Mouse (Mus musculus) spleen, adult 2 months (tissue): Measurements from ENCODE around the gene Xrcc4. TPM values are rescaled to one million over a fixed set of nuclear protein-coding genes. Genes with fewer than 3 reads are reported as not detected.

Experiments
- DNase-seq, 2 experiments: peaks; one replicate each; pipeline versions ENCODE4 v3.0.0 to v3.0.0-alpha.2; 2012 to 2021; ENCODE audit warnings: low spot score in 2 of 2, low read depth in 1 of 2
- H3K27ac ChIP-seq: fragments of 200-500 bp; 2 replicates; pipeline ENCODE4 v1.5.1; 2012; ENCODE audit warnings: low read length, inconsistent platforms; ENCODE audit not compliant: insufficient read depth
- H3K27me3 ChIP-seq: fragments of 200-500 bp; 2 replicates; pipeline ENCODE4 v1.6.1; 2012; ENCODE audit warnings: mild to moderate bottlenecking, moderate library complexity, low read length, inconsistent platforms; ENCODE audit not compliant: control insufficient read depth, insufficient read depth
- H3K36me3 ChIP-seq: fragments of 200-500 bp; 2 replicates; pipeline ENCODE4 v1.6.1; 2012; ENCODE audit warnings: mild to moderate bottlenecking, low read length, inconsistent platforms; ENCODE audit not compliant: control insufficient read depth, insufficient read depth
- H3K4me1 ChIP-seq: fragments of 200-500 bp; 2 replicates; pipeline ENCODE4 v1.6.1; 2011; ENCODE audit warnings: inconsistent platforms; ENCODE audit not compliant: control insufficient read depth, insufficient read depth, insufficient read length
- H3K4me3 ChIP-seq: fragments of 200-500 bp; 2 replicates; pipeline ENCODE4 v1.5.1; 2011; ENCODE audit warnings: mild to moderate bottlenecking, inconsistent platforms; ENCODE audit not compliant: insufficient read depth, insufficient read length; ENCODE audit errors: extremely low read depth
- CTCF ChIP-seq: fragments of 200-500 bp; IDR thresholded peaks from 2 replicates; pipeline ENCODE4 v1.5.1; 2011; ENCODE audit warnings: mild to moderate bottlenecking, inconsistent platforms; ENCODE audit not compliant: insufficient read depth, insufficient read length, insufficient replicate concordance; ENCODE audit errors: extremely low read depth
- POLR2A ChIP-seq: fragments of 200-500 bp; IDR thresholded peaks from 2 replicates; pipeline ENCODE4 v1.6.1; 2011; ENCODE audit warnings: low read depth, low read length, inconsistent platforms
- WGBS: fragments of 180-500 bp; shearing (Covaris S2); methylation state at CpG from one replicate; pipeline ENCODE4 v1.1.7; 2018; 5-methylcytosine and 5-hydroxymethylcytosine counted together
- polyA plus RNA-seq: library from polyadenylated mRNA; depleted of rRNA; stranded (reverse); fragments of >200 nt; gene quantifications from 2 replicates; pipeline ENCODE4 v1.2.3, GENCODE M21; 2012

The Xrcc4 gene
- polyA plus RNA-seq, 1 experiment = 0.28 TPM

GRCm38 (mm10) chr13:89797721-89798120, 291.7 kb downstream of the Xrcc4 start:
- Histone ChIP-seq H3K27ac (no peak overlapping the region), H3K4me1 (no peaks in the 10 kb centered on the region), H3K36me3 (no peaks in the 10 kb centered on the region), H3K27me3 (no peaks in the 10 kb centered on the region), H3K4me3 (no peak overlapping the region)
- DNase-seq = no peak
- WGBS = 81% methylated on average over 3 of the region's 3 CpGs
- TF ChIP-seq CTCF = no peak
- TF ChIP-seq POLR2A = no peak

DNA sequence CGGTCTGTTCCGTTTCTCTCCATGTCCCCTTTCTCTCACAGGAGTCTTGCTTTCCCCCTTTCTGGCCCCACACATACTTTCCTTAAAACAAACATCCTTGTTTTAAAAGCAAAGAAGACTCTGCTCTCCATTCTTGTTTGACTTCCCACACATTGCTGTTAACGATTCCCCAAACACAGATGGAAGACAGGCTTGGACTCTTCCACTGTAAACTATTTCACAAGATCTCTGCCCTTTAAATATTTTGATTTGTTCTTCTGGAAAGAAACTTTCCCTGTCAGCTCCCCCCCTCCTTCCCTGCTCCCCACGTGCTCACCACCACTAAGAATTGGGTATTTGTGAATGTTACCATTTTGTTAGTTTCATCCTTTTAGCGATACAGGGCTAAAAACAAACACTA, 297.9 kb downstream of the Xrcc4 start:
- TF ChIP-seq POLR2A (no peak), CTCF (no peak)
- DNase-seq = no peak
- 75% methylated on average over 5 of the region's 5 CpGs for WGBS

GRCm38 (mm10) chr13:89782886-89783285, 306.5 kb downstream of the Xrcc4 start:
- 7% methylated on average over 2 of the region's 2 CpGs for WGBS
- H3K4me3 ChIP-seq = no peak overlapping the region
- H3K36me3 ChIP-seq = no peaks in the 10 kb centered on the region
- no peak overlapping the region for H3K27ac ChIP-seq
- no peak for TF ChIP-seq POLR2A
- no peak for TF ChIP-seq CTCF
- no peaks in the 10 kb centered on the region for H3K27me3 ChIP-seq
- DNase-seq = no peak
- H3K4me1 ChIP-seq = no peaks in the 10 kb centered on the region

More for the DNA sequence above, 297.9 kb downstream of the Xrcc4 start:
- H3K4me3 ChIP-seq = no peak overlapping the region
- no peak overlapping the region for H3K27ac ChIP-seq
- no peaks in the 10 kb centered on the region for H3K36me3 ChIP-seq
- no peaks in the 10 kb centered on the region for H3K4me1 ChIP-seq
- no peaks in the 10 kb centered on the region for H3K27me3 ChIP-seq

DNA sequence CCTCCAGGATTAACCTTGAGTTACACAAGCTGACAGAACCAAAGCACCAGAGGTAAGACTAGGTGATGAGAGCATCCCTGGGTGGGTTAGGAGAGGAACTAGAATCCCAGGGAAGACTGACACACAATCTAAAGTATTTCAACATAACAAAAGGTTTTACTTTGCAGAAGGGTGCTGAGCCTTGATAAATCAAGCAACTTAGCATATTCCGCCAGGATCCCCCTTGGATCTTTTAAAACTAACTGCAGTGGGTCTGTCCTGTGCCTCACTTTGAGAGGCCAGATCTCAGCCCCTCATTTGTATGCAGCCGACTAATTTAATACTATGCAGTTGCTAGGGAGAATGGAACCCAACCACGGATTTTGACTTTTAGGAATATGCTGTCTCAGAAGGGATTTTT, 309.1 kb downstream of the Xrcc4 start:
- no peak for DNase-seq
- H3K27ac ChIP-seq = no peak overlapping the region
- no peak overlapping the region for H3K4me3 ChIP-seq
- TF ChIP-seq POLR2A = no peak
- TF ChIP-seq CTCF = no peak
- no peaks in the 10 kb centered on the region for H3K27me3 ChIP-seq
- H3K36me3 ChIP-seq = no peaks in the 10 kb centered on the region
- WGBS = 75% methylated on average over 3 of the region's 3 CpGs
- no peaks in the 10 kb centered on the region for H3K4me1 ChIP-seq

DNA sequence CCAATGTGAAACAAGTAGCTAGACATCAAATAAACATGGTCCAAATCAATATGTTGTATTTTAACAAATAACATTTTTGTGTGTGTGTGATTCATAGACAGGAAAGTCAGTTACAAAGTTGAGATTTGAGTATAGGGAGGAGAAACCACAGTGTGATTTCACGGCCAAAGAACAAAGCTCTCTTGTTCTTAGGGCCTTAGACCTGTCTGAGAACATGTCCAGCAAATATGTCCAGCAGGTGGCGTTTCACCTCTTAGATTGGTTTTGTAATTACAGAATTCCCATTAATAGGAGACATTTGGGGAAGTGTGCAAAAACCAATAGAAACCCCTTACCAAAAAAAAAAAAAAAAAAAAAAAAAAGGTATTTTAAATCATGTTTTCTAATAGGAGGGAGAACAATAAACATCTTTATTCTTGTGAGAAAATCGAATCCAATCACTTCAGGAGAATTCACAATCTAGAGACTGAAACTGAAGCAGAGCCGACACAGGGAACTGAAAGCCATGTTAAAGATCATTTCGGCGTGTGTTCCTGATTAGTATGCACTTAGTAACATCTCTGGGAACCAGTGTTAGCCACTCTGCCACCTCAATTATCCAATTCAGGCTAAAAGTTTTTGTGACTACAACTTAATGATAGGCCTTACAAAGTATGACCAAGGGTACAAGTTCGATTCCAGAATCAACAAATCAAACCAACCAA, 310.0 kb downstream of the Xrcc4 start:
- no peaks in the 10 kb centered on the region for H3K27me3 ChIP-seq
- H3K27ac ChIP-seq = no peak overlapping the region
- no peaks in the 10 kb centered on the region for H3K36me3 ChIP-seq
- no peak overlapping the region for H3K4me3 ChIP-seq
- DNase-seq = peak in 1 of 2 experiments; percentile 7
- no peaks in the 10 kb centered on the region for H3K4me1 ChIP-seq
- TF ChIP-seq CTCF = no peak
- no peak for TF ChIP-seq POLR2A
- 59% methylated on average over 7 of the region's 7 CpGs for WGBS

DNA sequence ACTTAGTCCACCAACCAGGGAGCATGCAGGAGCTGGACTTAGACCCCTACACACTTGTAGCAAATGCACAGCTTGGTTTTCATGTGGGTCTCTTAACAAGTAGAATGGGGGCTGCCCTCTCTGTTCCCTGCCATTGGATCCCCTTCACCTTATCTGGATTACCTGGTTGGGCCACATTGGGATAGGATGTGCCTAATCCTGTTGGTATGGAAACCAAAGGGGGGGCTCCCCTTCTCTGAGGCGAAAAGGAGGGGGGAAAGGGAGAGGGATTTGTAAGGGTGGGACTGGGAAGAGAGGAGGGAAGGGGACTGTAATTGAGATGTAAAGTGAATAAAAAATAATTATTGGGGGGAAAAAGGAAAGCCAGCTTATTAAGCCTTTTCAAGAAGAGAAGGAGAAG, 311.6 kb downstream of the Xrcc4 start:
- Histone ChIP-seq H3K4me1 (no peaks in the 10 kb centered on the region), H3K4me3 (no peak overlapping the region), H3K36me3 (no peaks in the 10 kb centered on the region), H3K27ac (no peak overlapping the region), H3K27me3 (no peaks in the 10 kb centered on the region)
- TF ChIP-seq POLR2A = no peak
- no peak for TF ChIP-seq CTCF
- 82% methylated on average over 1 of the region's 1 CpGs for WGBS
- DNase-seq = no peak

GRCm38 (mm10) chr13:89777146-89777545, 312.3 kb downstream of the Xrcc4 start:
- H3K4me3 ChIP-seq = no peak overlapping the region
- H3K27me3 ChIP-seq = no peaks in the 10 kb centered on the region
- TF ChIP-seq POLR2A = no peak
- TF ChIP-seq CTCF = no peak
- H3K4me1 ChIP-seq = no peaks in the 10 kb centered on the region
- no peak for DNase-seq
- WGBS = 81% methylated on average over 1 of the region's 1 CpGs
- no peak overlapping the region for H3K27ac ChIP-seq
- no peaks in the 10 kb centered on the region for H3K36me3 ChIP-seq
